In the genomic region with DNA sequence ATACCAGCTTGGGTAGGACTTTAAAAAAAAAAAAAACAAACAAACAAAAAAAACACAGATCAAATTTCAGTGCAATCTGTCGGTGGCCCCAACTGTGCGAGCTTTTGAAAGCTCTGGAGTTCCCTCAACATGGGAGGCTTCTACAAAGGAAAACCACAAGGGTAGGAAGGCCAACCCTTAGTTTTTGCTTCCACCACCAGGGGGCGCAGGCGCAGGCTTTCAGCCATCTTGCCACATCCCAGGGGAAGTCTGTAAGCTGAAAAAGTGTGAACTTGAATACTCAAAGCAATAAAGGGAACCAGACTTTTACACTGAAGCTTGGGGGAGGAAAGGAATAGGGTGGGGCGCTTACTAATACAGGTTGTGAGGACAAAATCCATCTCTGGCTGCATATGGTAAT, we compare ENCODE assay signal across 10 mouse cellular contexts. TPM values are rescaled to one million over a fixed set of nuclear protein-coding genes. Genes with fewer than 3 reads are reported as not detected.
A peak's percentile ranks its signal among the peaks of the same experiment; 100 is the strongest.
DNase-seq lines count a peak whose midpoint lies in the region; ATAC-seq and TF ChIP-seq lines count a peak whose summit lies in the region.
"Had no signal": no experiment of that assay in that cellular context is flagged by ENCODE, and none has a peak within 500 bp of the region (broad histone marks: within the 10 kb centered on the region; RNA-seq: fewer than 3 reads in every experiment).

No protein-coding gene starts in this region.

- 32% methylated on average over 5 of the region's 5 CpGs for WGBS in hindbrain, embryonic 10.5 days
- WGBS in hindbrain, embryonic 13.5 days: 36% methylated on average over 5 of the region's 5 CpGs

- H3K4me2 ChIP-seq in hindbrain, embryonic 13.5 days: no peak overlapping the region
- H3K4me2 ChIP-seq: embryonic facial prominence, embryonic 12.5 days had no signal

- intact Hi-C loops in gastrocnemius, postnatal 14 days (cut with DNase I; ENCODE audit: low total_unique reads): no loop called here

- no peaks in the 10 kb centered on the region for H3K27me3 ChIP-seq in hindbrain, embryonic 10.5 days (ENCODE audit: insufficient read depth, poor library complexity, severe bottlenecking)
- H3K27me3 ChIP-seq in hindbrain, embryonic 13.5 days: no peaks in the 10 kb centered on the region
- no peaks in the 10 kb centered on the region for H3K27me3 ChIP-seq in testis, adult 2 months (ENCODE audit: control insufficient read depth, insufficient read depth, low read length)
- H3K27me3 ChIP-seq: embryonic facial prominence, embryonic 12.5 days had no signal

- H3K36me3 ChIP-seq in hindbrain, embryonic 10.5 days: no peaks in the 10 kb centered on the region
- H3K36me3 ChIP-seq in hindbrain, embryonic 13.5 days: no peaks in the 10 kb centered on the region
- H3K36me3 ChIP-seq in testis, adult 2 months (ENCODE audit: control insufficient read depth, insufficient read depth, low read length): no peaks in the 10 kb centered on the region
- H3K36me3 ChIP-seq: embryonic facial prominence, embryonic 12.5 days had no signal

- H3K27ac ChIP-seq in hindbrain, embryonic 10.5 days: no peak overlapping the region
- H3K27ac ChIP-seq in hindbrain, embryonic 13.5 days: no peak overlapping the region
- no peak overlapping the region for H3K27ac ChIP-seq in testis, adult 2 months (ENCODE audit: control insufficient read depth, insufficient read depth, low read depth, low read length)
- H3K27ac ChIP-seq: embryonic facial prominence, embryonic 12.5 days had no signal

- peaks cover 12% of the 10 kb centered on the region; the same call in 1 of the 2 replicates for H3K4me1 ChIP-seq in hindbrain, embryonic 10.5 days (replicated peaks)
- H3K4me1 ChIP-seq in hindbrain, embryonic 13.5 days (replicated peaks): 0 out of 2 replicates have a peak, but pooled peaks cover 4% of the 10 kb centered on the region
- H3K4me1 ChIP-seq in testis, adult 2 months (ENCODE audit: control insufficient read depth, insufficient read depth, low read length): peaks cover 6% of the 10 kb centered on the region; the same call in 1 of the 2 replicates
- H3K4me1 ChIP-seq: embryonic facial prominence, embryonic 12.5 days had no signal

- H3K9me3 ChIP-seq in hindbrain, embryonic 10.5 days: no peaks in the 10 kb centered on the region
- no peaks in the 10 kb centered on the region for H3K9me3 ChIP-seq in hindbrain, embryonic 13.5 days
- H3K9me3 ChIP-seq: embryonic facial prominence, embryonic 12.5 days had no signal

- no peak overlapping the region for H3K4me3 ChIP-seq in hindbrain, embryonic 10.5 days
- no peak overlapping the region for H3K4me3 ChIP-seq in hindbrain, embryonic 13.5 days
- H3K4me3 ChIP-seq in testis, adult 2 months (ENCODE audit: control insufficient read depth, low read depth, low read length): peak overlapping the region; percentile 77
- H3K4me3 ChIP-seq: embryonic facial prominence, embryonic 12.5 days had no signal

- DNase-seq in hindbrain, embryonic 10.5 days (ENCODE audit: low spot score): peak; percentile 60
- peak; percentile 47 for DNase-seq in Muller cell, postnatal 12 days (ENCODE audit: inconsistent ontology term)
- DNase-seq in cerebellum, adult 9-10 months: peak; percentile 39
- DNase-seq in gastrocnemius, postnatal 14 days: peak; percentile 54
- peak; percentile 17 to 27 for DNase-seq in layer of hippocampus, postnatal 14 days (ENCODE audit: low spot score in 2 of 2)
- DNase-seq in mesoderm, embryonic 11.5 days (ENCODE audit: low read depth, low spot score): peak; percentile 61

- no peak for TF ChIP-seq POLR2A in testis, adult 2 months (IDR thresholded peaks at IDR 0.05; ENCODE audit: control insufficient read depth, low read depth, low read length)

- H3K9ac ChIP-seq in hindbrain, embryonic 13.5 days: no peak overlapping the region
- H3K9ac ChIP-seq: embryonic facial prominence, embryonic 12.5 days had no signal

- peak; percentile 91 for TF ChIP-seq CTCF in testis, adult 2 months (IDR thresholded peaks at IDR 0.05; ENCODE audit: control insufficient read depth, insufficient read depth, insufficient replicate concordance, low read depth, low read length)

- ATAC-seq in hindbrain, embryonic 13.5 days (ENCODE audit: low FRiP score): no peak

RNA-seq across cellular contexts. Expression of a gene that starts 1.0 kb away (rescaled TPM):
- not detected in 2 replicates for polyA plus RNA-seq in hindbrain, embryonic 10.5 days (2016; fragmentation: Nextera tagmentation; extraction: Ambion mirVana)
- not detected in 2 replicates for polyA plus RNA-seq in hindbrain, embryonic 13.5 days (2015; fragmentation: Nextera tagmentation; extraction: Ambion mirVana)
- total RNA-seq in gastrocnemius, postnatal 14 days (2021): not detected
- total RNA-seq in layer of hippocampus, postnatal 14 days (2021): not detected
- polyA plus RNA-seq in testis, adult 2 months (2012; rRNA removed): 25.4 and 28.6 TPM in 2 replicates
- polyA plus RNA-seq: embryonic facial prominence, embryonic 12.5 days; lung, embryonic 16.5 days had no signal

RNA-seq across cellular contexts. Expression of a gene that starts 4.0 kb away (rescaled TPM):
- polyA plus RNA-seq in hindbrain, embryonic 10.5 days (2016; fragmentation: Nextera tagmentation; extraction: Ambion mirVana): 0.10 TPM in 1 of 2 replicates, not detected in the other
- polyA plus RNA-seq in hindbrain, embryonic 13.5 days (2015; fragmentation: Nextera tagmentation; extraction: Ambion mirVana): 0.29 TPM in 1 of 2 replicates, not detected in the other
- total RNA-seq in gastrocnemius, postnatal 14 days (2021): not detected
- total RNA-seq in layer of hippocampus, postnatal 14 days (2021): not detected
- 0.23 and 13.1 TPM in 2 replicates for polyA plus RNA-seq in testis, adult 2 months (2012; rRNA removed)
- polyA plus RNA-seq: embryonic facial prominence, embryonic 12.5 days had no signal

RNA-seq across cellular contexts. Expression of a gene that starts 39.2 kb away (rescaled TPM):
- not detected in 2 replicates for polyA plus RNA-seq in hindbrain, embryonic 10.5 days (2016; fragmentation: Nextera tagmentation; extraction: Ambion mirVana)
- polyA plus RNA-seq in hindbrain, embryonic 13.5 days (2015; fragmentation: Nextera tagmentation; extraction: Ambion mirVana): not detected in 2 replicates
- total RNA-seq in gastrocnemius, postnatal 14 days (2021): not detected
- not detected for total RNA-seq in layer of hippocampus, postnatal 14 days (2021)
- polyA plus RNA-seq in testis, adult 2 months (2012; rRNA removed): 20.1 TPM in 1 of 2 replicates, not detected in the other
- polyA plus RNA-seq: embryonic facial prominence, embryonic 12.5 days; lung, embryonic 16.5 days had no signal

RNA-seq across cellular contexts. Expression of a gene that starts 52.9 kb away (rescaled TPM):
- not detected in 2 replicates for polyA plus RNA-seq in hindbrain, embryonic 10.5 days (2016; fragmentation: Nextera tagmentation; extraction: Ambion mirVana)
- not detected in 2 replicates for polyA plus RNA-seq in hindbrain, embryonic 13.5 days (2015; fragmentation: Nextera tagmentation; extraction: Ambion mirVana)
- not detected for total RNA-seq in gastrocnemius, postnatal 14 days (2021)
- total RNA-seq in layer of hippocampus, postnatal 14 days (2021): not detected
- not detected in 2 replicates for polyA plus RNA-seq in testis, adult 2 months (2012; rRNA removed)
- polyA plus RNA-seq: embryonic facial prominence, embryonic 12.5 days; lung, embryonic 16.5 days had no signal

Comparison
In these comparisons a context has a peak if more than half of its experiments do, and no peak if none do; other contexts are left out.
1. RNA of a gene that starts 1.0 kb away (polyA plus RNA-seq): 25.4 to 28.6 TPM in testis, adult 2 months; not detected in hindbrain, embryonic 10.5 days and not detected in hindbrain, embryonic 13.5 days; every median in the first group is over 10 times any median in the second.
2. Peak in every context shown above with its lines, with median percentiles within 50 percentile points of each other: DNase-seq.